Mouse (Mus musculus) yolk sac, embryonic 10.5 days (tissue): Measurements from ENCODE around the gene Dnajc10.

Experiments used
- DNase-seq: peaks from one replicate; pipeline ENCODE4 v3.0.0-alpha.2; 2017; ENCODE audit warnings: low spot score

The Dnajc10 gene

DNA sequence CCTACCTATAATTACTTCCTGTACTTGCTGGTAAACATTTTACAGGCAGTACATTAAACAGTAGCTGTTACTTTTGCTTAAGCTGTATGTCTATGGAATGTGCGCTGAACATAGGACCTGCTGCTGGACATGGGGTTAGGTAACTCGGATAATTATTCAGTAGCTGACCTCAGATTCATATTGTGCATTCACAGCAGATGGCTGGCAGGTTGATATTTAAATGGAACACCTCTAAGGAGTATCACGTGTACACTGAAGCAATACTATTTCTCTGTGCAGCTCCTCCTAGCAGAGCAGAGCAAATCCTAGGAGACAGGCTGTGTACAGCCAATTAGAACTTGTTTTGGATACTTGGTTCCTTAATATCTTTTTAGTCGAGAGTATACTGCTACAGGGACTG is 39.3 kb downstream of the Dnajc10 start:
- DNase-seq, result no peak

DNA sequence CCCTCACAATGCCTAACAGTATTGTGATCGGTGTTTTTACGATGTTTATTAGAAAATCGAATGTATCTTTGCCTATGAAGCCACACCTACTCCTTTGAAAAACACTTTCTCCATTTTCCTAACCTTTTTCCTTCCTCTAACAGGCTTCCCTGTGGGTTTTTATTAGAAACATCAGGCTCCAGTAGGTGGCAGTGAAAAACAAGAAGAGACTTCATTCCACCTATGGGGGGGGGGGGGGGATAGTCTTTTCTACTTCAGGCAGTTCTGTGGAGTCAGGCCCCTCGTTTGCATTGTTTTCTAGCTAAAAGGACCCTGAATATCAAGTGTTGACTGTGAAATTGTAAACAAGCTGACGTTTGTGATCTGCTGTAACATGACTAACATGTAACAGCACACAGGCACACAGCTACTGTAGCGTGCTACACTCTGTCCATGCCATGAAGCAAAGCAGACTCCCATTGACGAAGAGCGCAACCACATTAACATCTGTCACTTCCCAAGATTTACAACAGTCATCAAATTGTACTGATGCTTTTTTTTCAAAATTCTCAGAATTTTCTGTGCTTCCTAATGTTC is 41.5 kb downstream of the Dnajc10 start:
- peak; percentile 12 for DNase-seq

DNA sequence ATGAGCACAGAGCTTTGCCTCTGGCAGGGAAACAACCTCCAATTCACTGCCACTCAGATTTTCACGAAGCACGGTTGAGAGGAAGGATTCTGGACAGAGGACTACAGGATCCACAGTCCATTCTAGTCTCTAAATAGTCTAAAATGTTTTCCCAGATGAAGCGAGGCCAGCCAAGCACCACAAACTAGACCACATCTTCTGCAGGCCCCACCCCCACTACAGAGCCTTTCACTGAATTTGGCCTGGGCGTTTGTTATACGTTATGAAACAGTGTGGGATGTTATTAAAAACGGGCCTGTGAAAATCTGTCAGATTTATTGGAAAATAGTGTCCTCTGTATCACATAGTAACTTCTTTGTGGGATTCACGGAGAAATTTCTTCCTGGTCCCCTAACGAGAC is 56.2 kb downstream of the Dnajc10 start:
- DNase-seq, result no peak

DNA sequence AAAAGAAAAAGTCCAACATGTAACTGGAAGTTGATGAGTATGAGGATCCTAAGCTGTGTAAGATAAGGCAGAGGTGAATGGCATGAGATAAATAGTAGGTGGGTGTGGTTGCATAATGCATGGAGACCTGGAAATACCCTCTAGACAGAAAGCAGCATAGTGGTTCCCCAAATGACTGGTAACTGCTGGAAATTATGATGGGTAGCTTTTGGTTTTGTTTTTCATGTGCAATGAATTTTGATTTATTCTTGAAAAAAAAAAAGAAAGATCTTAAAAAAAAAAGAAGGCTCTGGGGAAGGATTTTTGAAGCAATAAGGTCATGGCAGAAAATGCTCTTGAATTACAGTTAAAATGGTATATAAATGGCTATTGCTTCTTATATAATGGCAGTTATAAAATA is 59.6 kb downstream of the Dnajc10 start:
- DNase-seq, result no peak

DNA sequence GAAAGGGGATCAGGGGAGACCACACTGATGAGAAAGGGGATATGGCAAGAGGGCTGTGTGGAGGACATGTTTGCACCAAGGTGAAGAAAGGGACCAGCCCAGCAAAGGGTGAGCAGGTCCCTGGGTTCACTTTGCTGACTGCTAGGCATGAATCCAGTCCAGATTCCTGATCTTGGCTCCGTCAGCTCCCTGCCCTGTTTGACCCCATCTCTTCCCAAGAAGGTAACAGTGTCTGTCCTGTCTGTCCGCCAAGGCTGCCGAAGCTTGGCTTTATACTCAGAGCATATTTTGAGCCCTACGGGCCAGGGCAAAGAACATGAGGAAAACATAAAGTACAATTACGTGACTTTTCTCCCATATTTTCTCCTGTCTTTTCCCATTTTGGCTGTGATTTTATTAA is 64.6 kb downstream of the Dnajc10 start:
- DNase-seq, result no peak

DNA sequence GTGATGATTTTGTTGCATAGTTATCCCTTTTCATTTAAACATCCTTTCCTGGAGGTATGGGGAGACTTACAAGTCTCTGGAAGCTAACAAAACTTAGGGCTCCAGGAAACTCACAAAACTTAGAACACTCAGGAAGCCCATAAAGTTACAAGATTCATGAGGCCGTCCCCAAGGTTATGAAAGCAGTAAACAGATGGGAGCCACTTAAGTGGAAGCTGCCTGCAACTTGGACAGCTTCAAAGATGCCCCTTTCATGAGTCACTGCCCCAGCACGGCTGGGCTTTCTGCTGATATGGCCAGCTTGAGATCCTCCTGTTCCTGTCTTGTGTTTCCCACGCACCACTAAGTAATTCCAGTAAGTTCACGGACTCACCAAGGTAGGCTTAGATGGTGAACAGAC is 69.2 kb downstream of the Dnajc10 start:
- DNase-seq, result no peak

DNA sequence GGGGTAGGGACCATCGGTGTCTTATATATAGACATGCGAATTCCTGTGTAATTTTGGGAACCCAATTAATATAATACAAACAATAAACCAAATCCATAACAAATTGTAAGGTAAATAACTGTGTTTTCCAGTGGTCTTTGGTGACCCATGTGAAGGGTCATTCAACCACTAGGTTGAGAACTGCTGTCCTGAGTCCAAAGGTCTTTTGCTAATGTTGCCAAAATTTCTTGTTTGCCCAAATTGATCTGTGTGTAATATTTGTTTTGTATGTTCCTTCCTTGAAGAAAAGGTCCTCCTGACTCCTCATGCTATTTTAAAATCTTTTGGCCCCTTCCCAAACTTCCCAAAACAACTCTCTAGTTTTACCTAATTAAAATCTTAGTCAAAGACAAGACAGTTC is 71.0 kb downstream of the Dnajc10 start:
- no peak for DNase-seq

DNA sequence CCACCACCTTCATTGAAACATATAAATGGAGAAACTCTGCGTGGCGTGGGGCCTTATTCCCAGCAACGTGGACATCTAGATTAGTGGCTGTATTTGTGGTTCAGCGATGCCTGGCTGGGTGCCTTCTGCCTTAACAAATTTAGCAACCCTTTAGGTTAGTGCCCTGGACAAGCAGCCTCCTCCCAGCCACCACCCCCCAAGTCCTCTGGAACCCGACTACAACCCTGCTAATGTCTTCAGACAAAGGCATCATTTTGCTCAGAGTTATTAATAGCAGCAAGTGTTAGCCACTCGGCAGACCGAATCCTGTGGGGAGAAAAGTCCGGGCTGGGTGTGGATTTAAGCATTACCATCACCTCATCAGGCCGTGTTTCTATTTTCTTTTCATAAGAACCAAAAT is 72.4 kb downstream of the Dnajc10 start:
- DNase-seq, result no peak

DNA sequence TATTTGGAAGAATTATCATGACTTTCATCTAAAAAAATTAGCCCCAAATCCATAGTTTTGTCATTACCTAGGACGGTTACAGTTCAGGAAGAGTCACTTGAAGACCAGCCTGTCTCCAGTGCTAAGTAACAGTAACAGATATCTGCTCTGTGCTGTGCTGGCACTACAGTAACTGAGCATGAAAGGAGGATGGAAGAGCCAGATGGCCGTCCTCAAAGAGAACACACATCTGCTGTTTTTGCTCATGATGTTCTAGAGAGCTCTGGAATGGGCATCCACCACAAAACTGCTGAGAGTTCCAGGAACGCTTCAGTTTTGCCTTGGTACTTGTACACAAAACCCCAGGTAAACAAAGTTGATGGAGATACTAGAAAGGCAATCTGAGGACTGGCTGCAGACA is 73.1 kb downstream of the Dnajc10 start:
- no peak for DNase-seq

DNA sequence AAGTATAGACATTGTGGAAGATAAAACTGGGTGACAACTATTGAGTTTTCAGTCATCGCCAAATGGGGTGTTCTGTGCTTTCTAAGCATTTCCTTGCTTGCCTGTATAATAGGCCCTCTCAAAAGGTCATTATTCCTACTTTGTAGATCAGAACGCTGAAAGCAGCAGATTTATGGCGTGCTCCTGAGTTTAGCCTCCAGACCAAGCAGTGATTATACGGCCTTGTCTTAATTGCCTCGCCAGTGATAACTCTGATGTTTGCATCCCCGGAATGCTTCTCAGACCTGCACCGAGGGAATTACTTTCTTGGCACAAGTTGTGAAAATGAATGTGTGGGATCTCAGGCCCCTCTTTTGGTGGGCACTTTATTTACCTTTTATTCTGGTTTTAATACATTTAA is 80.8 kb downstream of the Dnajc10 start:
- no peak for DNase-seq

DNA sequence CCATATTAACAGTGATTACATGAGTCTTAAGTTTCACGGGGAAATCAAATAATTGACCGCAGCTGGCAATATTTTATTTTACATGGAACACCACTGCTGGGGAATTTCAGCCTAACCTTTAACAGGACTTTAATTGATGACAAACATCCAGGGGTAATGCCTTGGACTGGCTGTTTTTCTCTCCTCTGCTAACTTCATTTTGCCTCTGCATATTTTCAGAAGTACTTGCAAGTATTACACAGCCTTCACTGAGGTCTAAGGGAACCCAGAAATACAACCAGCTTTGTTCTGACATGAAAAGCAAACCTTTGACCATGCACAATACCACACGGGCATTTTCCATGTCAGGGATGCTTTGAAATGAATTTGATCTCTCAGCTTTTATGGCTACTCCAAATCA is 81.6 kb downstream of the Dnajc10 start:
- DNase-seq, result no peak

DNA sequence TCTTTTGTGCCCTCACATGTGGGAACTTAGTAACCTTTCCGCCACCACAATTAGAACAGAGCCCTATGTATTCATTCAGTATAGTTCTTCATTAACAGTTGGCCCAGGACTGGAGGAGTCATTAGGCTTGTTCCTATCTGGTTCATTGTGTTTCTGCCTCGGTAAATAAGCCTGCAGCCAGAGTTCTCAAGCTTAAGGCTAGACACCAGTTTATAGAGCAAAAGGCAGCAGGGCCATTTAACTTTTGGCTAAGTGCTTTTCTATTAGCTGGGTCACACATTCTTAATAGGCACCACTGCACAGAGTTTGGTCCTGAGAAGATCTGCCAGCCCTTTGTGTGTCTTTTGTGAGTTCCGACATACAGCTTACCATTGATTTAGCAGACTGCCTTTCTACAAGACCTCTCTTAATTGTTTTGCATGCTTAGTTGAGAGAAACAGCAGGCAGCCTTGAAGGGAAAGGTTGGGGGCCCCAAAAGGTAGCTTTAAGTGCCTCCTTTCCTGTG is 83.4 kb downstream of the Dnajc10 start:
- peak; percentile 9 for DNase-seq
